Mouse (Mus musculus): Measurements from ENCODE around the gene Gys1. TPM values are rescaled to one million over a fixed set of nuclear protein-coding genes. Genes with fewer than 3 reads are reported as not detected.
"Not testable (repeated sequence)": the region's sequence is repeated elsewhere in the genome, so short reads cannot be mapped to it uniquely, and the experiment has no call there.

The Gys1 gene
- polyA plus RNA-seq, 1 experiment from 2014 or later, result 136 TPM

- 47% methylated on average over 15 of the region's 15 CpGs for WGBS
- 0 out of 2 replicates have a peak, but pooled peaks have one; percentile 54 for ATAC-seq (replicated peaks; ENCODE audit: extremely low read depth, insufficient read depth, low FRiP score)
Observed at GRCm38 (mm10) chr7:45481374-45481927, 46.8 kb downstream of the Gys1 start, which contains the start of gene Tulp2. TSS of gene Tulp2 (plus strand) at chr7:45481877.

GRCm38 (mm10) chr7:45482166-45482565 lies 47.5 kb downstream of the Gys1 start:
- Histone ChIP-seq H3K27me3 (ENCODE audit: control insufficient read depth, insufficient read depth, low read length) (no peaks in the 10 kb centered on the region), H3K9me3 (replicated peaks; ENCODE audit: control insufficient read depth, low read length) (no peaks in the 10 kb centered on the region), H3K4me1 (ENCODE audit: control insufficient read depth, insufficient read depth, low read length) (no peaks in the 10 kb centered on the region), H3K27ac (ENCODE audit: low read length) (no peak overlapping the region), H3K9ac (ENCODE audit: low read length) (no peak overlapping the region), H3K36me3 (ENCODE audit: control insufficient read depth, insufficient read depth) (no peaks in the 10 kb centered on the region), H3K4me3 (ENCODE audit: low read length) (no peak overlapping the region), H3K4me2 (ENCODE audit: low read depth, low read length) (no peak overlapping the region)
- no peak for ATAC-seq (replicated peaks; ENCODE audit: extremely low read depth, insufficient read depth, low FRiP score)
- WGBS, result 75% methylated on average over 1 of the region's 1 CpGs

More at GRCm38 (mm10) chr7:45481374-45481927, 46.8 kb downstream of the Gys1 start, which contains the start of gene Tulp2:
- Histone ChIP-seq H3K36me3 (ENCODE audit: control insufficient read depth, insufficient read depth) (no peaks in the 10 kb centered on the region), H3K9me3 (replicated peaks; ENCODE audit: control insufficient read depth, low read length) (no peaks in the 10 kb centered on the region), H3K27me3 (ENCODE audit: control insufficient read depth, insufficient read depth, low read length) (no peaks in the 10 kb centered on the region), H3K4me2 (ENCODE audit: low read depth, low read length) (no peak within 1 kb of the TSS), H3K4me3 (ENCODE audit: low read length) (no peak within 1 kb of the TSS), H3K27ac (ENCODE audit: low read length) (no peak within 1 kb of the TSS), H3K4me1 (ENCODE audit: control insufficient read depth, insufficient read depth, low read length) (no peaks in the 10 kb centered on the region), H3K9ac (ENCODE audit: low read length) (no peak within 1 kb of the TSS)

DNA sequence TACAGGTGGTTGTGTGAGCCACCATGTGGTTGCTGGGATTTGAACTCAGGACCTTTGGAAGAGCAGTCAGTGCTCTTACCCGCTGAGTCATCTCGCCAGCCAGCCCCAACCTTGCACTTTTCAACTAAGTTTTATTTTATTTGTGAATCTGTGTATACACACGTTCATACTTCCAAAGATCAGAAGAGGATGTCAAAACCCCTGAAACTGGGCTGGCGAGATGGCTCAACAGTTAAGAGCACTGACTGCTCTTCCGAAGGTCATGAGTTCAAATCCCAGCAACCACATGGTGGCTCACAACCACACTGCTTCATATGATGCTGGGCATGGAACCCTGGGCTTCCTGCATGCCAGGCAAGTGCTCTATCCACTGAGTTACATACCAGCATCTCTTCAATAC lies 50.3 kb downstream of the Gys1 start:
- H3K36me3 ChIP-seq (ENCODE audit: control insufficient read depth, insufficient read depth); H3K4me3 ChIP-seq (ENCODE audit: low read length); H3K4me2 ChIP-seq (ENCODE audit: low read depth, low read length); H3K9ac ChIP-seq (ENCODE audit: low read length); H3K27me3 ChIP-seq (ENCODE audit: control insufficient read depth, insufficient read depth, low read length); H3K27ac ChIP-seq (ENCODE audit: low read length); H3K4me1 ChIP-seq (ENCODE audit: control insufficient read depth, insufficient read depth, low read length); ATAC-seq (replicated peaks; ENCODE audit: extremely low read depth, insufficient read depth, low FRiP score); H3K9me3 ChIP-seq (replicated peaks; ENCODE audit: control insufficient read depth, low read length): not testable (repeated sequence)
- WGBS, result 92% methylated on average over 5 of the region's 5 CpGs

GRCm38 (mm10) chr7:45486158-45486557 lies 51.5 kb downstream of the Gys1 start:
- H3K4me1 ChIP-seq (ENCODE audit: control insufficient read depth, insufficient read depth, low read length), result peaks cover 7% of the 10 kb centered on the region; the same call in 1 of the 2 replicates
- no peak for ATAC-seq (replicated peaks; ENCODE audit: extremely low read depth, insufficient read depth, low FRiP score)
- H3K27ac ChIP-seq (ENCODE audit: low read length), result no peak overlapping the region
- H3K4me2 ChIP-seq (ENCODE audit: low read depth, low read length), result no peak overlapping the region
- no peak overlapping the region for H3K4me3 ChIP-seq (ENCODE audit: low read length)
- no peaks in the 10 kb centered on the region for H3K36me3 ChIP-seq (ENCODE audit: control insufficient read depth, insufficient read depth)
- WGBS, result 54% methylated on average over 7 of the region's 7 CpGs
- H3K9me3 ChIP-seq (replicated peaks; ENCODE audit: control insufficient read depth, low read length), result no peaks in the 10 kb centered on the region
- no peaks in the 10 kb centered on the region for H3K27me3 ChIP-seq (ENCODE audit: control insufficient read depth, insufficient read depth, low read length)
- no peak overlapping the region for H3K9ac ChIP-seq (ENCODE audit: low read length)

- WGBS, result 81% methylated on average over 12 of the region's 12 CpGs
- Histone ChIP-seq H3K9ac (ENCODE audit: low read length) (no peak within 1 kb of the TSS), H3K4me1 (ENCODE audit: control insufficient read depth, insufficient read depth, low read length) (peaks cover 9% of the 10 kb centered on the region; the same call in 1 of the 2 replicates), H3K4me2 (ENCODE audit: low read depth, low read length) (no peak within 1 kb of the TSS), H3K4me3 (ENCODE audit: low read length) (no peak within 1 kb of the TSS), H3K27me3 (ENCODE audit: control insufficient read depth, insufficient read depth, low read length) (no peaks in the 10 kb centered on the region), H3K9me3 (replicated peaks; ENCODE audit: control insufficient read depth, low read length) (no peaks in the 10 kb centered on the region), H3K27ac (ENCODE audit: low read length) (no peak within 1 kb of the TSS), H3K36me3 (ENCODE audit: control insufficient read depth, insufficient read depth) (no peaks in the 10 kb centered on the region)
- no peak for ATAC-seq (replicated peaks; ENCODE audit: extremely low read depth, insufficient read depth, low FRiP score)
Observed at GRCm38 (mm10) chr7:45486761-45487415, 52.2 kb downstream of the Gys1 start, which contains the start of gene Gm45808. TSS of gene Gm45808 (minus strand) at chr7:45486811.

DNA sequence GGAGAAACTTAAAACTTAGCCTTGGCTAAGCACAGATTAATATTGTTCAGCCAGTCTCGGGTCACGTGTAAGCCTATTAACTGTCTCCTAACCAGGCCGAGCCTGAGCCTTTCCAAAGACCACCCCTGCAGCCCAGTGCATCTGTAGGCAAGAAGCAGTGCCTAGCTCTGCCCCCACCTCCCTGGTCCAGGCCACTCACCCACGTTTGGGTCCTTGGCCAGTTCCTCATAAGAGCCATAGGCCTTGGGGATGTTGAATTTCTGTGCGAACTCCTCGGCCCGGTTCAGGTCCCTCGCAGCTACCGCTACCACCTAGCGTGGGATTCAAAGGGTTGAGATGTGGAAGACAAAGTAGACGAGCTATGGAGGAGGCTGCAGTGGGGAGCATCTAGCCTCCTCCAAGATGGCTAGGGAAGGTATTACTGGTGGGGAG lies 53.2 kb downstream of the Gys1 start:
- Histone ChIP-seq H3K27ac (ENCODE audit: low read length) (no peak overlapping the region), H3K4me1 (ENCODE audit: control insufficient read depth, insufficient read depth, low read length) (peaks cover 9% of the 10 kb centered on the region; the same call in 1 of the 2 replicates), H3K9me3 (replicated peaks; ENCODE audit: control insufficient read depth, low read length) (no peaks in the 10 kb centered on the region), H3K36me3 (ENCODE audit: control insufficient read depth, insufficient read depth) (no peaks in the 10 kb centered on the region; the same call in 1 of the 2 replicates), H3K9ac (ENCODE audit: low read length) (peak overlapping the region; percentile 72; the same call in 1 of the 2 replicates), H3K4me3 (ENCODE audit: low read length) (peak overlapping the region; percentile 57), H3K4me2 (ENCODE audit: low read depth, low read length) (peak overlapping the region; percentile 77), H3K27me3 (ENCODE audit: control insufficient read depth, insufficient read depth, low read length) (no peaks in the 10 kb centered on the region)
- 0 out of 2 replicates have a peak, but pooled peaks have one; percentile 23 for ATAC-seq (replicated peaks; ENCODE audit: extremely low read depth, insufficient read depth, low FRiP score)
- WGBS, result 56% methylated on average over 11 of the region's 11 CpGs

DNA sequence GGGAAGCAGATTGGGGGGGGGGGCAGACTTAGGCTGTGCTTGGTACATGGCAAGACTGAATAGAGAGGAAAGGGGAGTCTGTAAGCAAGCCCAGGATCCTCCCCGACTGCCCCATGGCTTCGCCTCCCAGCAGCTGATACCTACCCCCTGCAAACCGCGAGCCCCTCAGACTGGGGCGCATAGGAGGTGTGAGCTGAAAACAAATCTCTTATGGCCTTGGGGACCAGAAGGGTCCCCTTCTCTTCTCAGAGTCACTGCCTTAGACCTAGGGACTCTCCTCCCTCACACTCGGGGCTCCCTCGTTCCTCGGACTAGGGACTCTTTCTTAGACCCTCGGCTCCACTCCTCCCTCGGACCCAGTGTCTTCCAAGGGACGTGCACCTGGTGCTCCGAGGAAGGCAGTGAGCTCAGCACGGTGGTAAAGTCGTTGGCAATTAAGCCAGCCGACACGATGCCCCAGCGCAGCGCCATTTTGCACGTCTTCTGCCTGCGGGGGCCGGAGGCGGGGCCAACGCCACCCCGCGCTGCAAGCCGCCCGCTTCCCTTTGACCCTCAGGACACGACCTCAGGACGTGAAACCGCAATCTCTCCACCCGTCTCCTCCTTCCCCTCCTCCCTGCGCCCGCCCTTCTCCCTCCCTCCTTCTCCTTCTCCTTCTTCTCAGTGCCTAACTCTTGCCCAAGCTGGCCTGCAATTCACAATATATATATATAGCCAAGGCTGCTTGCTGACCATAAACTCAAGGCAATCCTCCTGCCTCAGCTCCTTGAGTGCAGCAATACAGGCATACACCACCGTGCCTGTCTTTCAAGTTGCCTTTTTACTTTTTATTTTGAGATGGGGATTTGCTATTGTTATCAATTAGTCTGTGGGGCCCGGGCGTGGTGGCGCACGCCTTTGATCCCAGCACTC lies 53.9 kb downstream of the Gys1 start, which contains the start of gene Dhdh:
TSS of gene Dhdh (minus strand) at position 513 of the 912 bp plus-strand sequence.
- Histone ChIP-seq H3K36me3 (ENCODE audit: control insufficient read depth, insufficient read depth) (peaks cover 7% of the 10 kb centered on the region), H3K9ac (ENCODE audit: low read length) (peak within 1 kb of the TSS; percentile 72), H3K4me3 (ENCODE audit: low read length) (peak within 1 kb of the TSS; percentile 57), H3K4me1 (ENCODE audit: control insufficient read depth, insufficient read depth, low read length) (peaks cover 9% of the 10 kb centered on the region; the same call in 1 of the 2 replicates), H3K4me2 (ENCODE audit: low read depth, low read length) (peak within 1 kb of the TSS; percentile 77), H3K27me3 (ENCODE audit: control insufficient read depth, insufficient read depth, low read length) (no peaks in the 10 kb centered on the region), H3K9me3 (replicated peaks; ENCODE audit: control insufficient read depth, low read length) (no peaks in the 10 kb centered on the region), H3K27ac (ENCODE audit: low read length) (peak within 1 kb of the TSS; percentile 61)
- whole genome bisulfite sequencing, result 10% methylated on average over 38 of the region's 38 CpGs
- ATAC-seq (replicated peaks; ENCODE audit: extremely low read depth, insufficient read depth, low FRiP score), result peak; percentile 64

GRCm38 (mm10) chr7:45489578-45489977 lies 54.9 kb downstream of the Gys1 start:
- Histone ChIP-seq H3K27ac (ENCODE audit: low read length) (no peak overlapping the region), H3K36me3 (ENCODE audit: control insufficient read depth, insufficient read depth) (peaks cover 17% of the 10 kb centered on the region), H3K9ac (ENCODE audit: low read length) (no peak overlapping the region), H3K4me1 (ENCODE audit: control insufficient read depth, insufficient read depth, low read length) (peaks cover 9% of the 10 kb centered on the region; the same call in 1 of the 2 replicates), H3K4me3 (ENCODE audit: low read length) (no peak overlapping the region), H3K4me2 (ENCODE audit: low read depth, low read length) (no peak overlapping the region), H3K9me3 (replicated peaks; ENCODE audit: control insufficient read depth, low read length) (no peaks in the 10 kb centered on the region), H3K27me3 (ENCODE audit: control insufficient read depth, insufficient read depth, low read length) (no peaks in the 10 kb centered on the region)
- WGBS, result 59% methylated on average over 7 of the region's 7 CpGs
- no peak for ATAC-seq (replicated peaks; ENCODE audit: extremely low read depth, insufficient read depth, low FRiP score)

Measured in heart, embryonic 16.5 days (tissue).